Mouse (Mus musculus): Measurements from ENCODE around the gene Pbx1. TPM values are rescaled to one million over a fixed set of nuclear protein-coding genes. Genes with fewer than 3 reads are reported as not detected.

Gene Pbx1
- polyA plus RNA-seq, 1 experiment from 2014 or later, result 114 TPM

DNA sequence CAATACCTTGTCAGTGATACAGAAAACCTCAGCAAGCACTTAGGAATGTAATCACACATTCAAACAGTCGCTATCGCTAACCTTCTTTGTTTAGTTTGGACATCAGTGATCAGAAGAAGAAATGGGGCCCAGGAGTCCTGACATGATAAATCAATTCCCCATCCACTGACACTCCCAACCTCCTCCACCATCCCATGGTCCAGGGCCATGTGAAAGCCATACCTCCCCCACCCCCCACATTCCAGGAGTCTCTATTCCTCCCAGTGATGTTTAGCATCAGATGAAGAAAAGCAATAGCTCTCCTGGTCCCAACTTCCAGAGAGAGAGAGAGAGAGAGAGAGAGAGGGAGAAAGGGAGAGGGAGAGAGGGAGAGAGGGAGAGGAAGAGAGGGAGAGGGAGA is 28.5 kb downstream of the Pbx1 start:
- peaks cover 26% of the 10 kb centered on the region for H3K36me3 ChIP-seq (ENCODE audit: control insufficient read depth, insufficient read depth, low read length)
- no peak overlapping the region for H3K4me2 ChIP-seq (ENCODE audit: low read length)
- ATAC-seq (ENCODE audit: low FRiP score, low TSS enrichment), result no peak
- no peak for DNase-seq
- no peak overlapping the region for H3K9ac ChIP-seq (replicated peaks; ENCODE audit: low read length)
- H3K27me3 ChIP-seq (ENCODE audit: control insufficient read depth, insufficient read depth, low read length), result no peaks in the 10 kb centered on the region
- H3K27ac ChIP-seq (replicated peaks; ENCODE audit: low read depth, low read length), result peak overlapping the region; percentile 14; the same call in 1 of the 2 replicates
- H3K4me1 ChIP-seq (ENCODE audit: control insufficient read depth, insufficient read depth, low read length), result peaks cover 14% of the 10 kb centered on the region
- no peaks in the 10 kb centered on the region for H3K9me3 ChIP-seq (ENCODE audit: control insufficient read depth, low read length)
- no peak overlapping the region for H3K4me3 ChIP-seq (replicated peaks; ENCODE audit: low read depth, low read length)
- WGBS, result 69% methylated on average over 2 of the region's 2 CpGs

DNA sequence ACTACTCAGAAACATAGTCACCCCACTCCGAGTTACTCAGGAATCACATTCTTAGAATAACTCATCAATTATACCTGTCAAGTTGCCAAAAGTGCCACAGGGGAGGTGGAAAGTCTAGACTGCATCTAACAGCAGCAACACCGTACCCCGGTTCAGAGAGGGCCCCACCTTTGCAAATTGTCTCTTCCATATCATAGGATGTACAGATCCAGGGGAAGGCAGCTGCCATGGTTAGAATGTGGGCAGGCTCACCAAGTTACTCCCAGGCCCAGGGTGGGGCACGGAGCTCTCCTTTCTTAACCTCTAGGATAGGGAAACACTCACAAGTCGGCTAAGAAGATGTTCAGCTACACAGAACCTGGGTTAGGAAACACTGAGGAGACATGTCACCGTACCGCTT is 29.4 kb downstream of the Pbx1 start:
- Histone ChIP-seq H3K27me3 (ENCODE audit: control insufficient read depth, insufficient read depth, low read length) (no peaks in the 10 kb centered on the region), H3K4me2 (ENCODE audit: low read length) (no peak overlapping the region), H3K36me3 (ENCODE audit: control insufficient read depth, insufficient read depth, low read length) (peaks cover 18% of the 10 kb centered on the region), H3K4me3 (replicated peaks; ENCODE audit: low read depth, low read length) (no peak overlapping the region), H3K9ac (replicated peaks; ENCODE audit: low read length) (no peak overlapping the region), H3K4me1 (ENCODE audit: control insufficient read depth, insufficient read depth, low read length) (peaks cover 14% of the 10 kb centered on the region; the same call in 1 of the 2 replicates), H3K27ac (replicated peaks; ENCODE audit: low read depth, low read length) (no peak overlapping the region), H3K9me3 (ENCODE audit: control insufficient read depth, low read length) (no peaks in the 10 kb centered on the region)
- 73% methylated on average over 7 of the region's 7 CpGs for WGBS
- ATAC-seq (ENCODE audit: low FRiP score, low TSS enrichment), result no peak
- no peak for DNase-seq

DNA sequence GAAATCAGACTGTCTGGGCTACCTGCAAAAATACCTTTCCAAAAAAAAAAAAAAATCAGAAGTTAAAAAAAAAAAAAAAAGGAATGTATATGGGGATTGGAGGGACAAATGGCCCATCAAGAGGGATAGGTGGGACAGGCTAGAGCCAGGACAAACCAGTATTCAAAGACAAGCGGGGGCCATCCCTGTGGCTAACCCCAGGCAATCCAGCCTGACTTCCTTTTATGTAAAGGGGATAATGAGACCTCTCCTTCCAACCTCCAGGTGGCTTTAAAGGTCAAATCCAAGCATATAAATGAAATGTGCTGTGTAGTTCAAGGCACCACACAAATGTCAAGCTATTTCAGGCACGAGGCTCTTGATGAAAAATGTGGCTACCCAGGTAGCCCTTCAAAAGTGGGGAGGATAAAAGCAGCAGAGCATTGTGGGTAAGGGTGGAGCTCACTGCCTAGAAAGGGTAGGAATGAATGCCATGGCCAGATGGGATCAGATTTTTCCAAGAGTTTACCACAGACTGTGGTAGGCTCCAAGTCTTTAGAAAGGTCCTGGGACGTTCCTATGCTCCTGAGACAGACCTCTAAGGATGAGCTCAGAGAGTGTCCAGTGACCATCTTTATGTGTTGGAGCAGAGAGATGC is 36.4 kb downstream of the Pbx1 start:
- Histone ChIP-seq H3K36me3 (ENCODE audit: control insufficient read depth, insufficient read depth, low read length) (peaks cover 15% of the 10 kb centered on the region), H3K4me1 (ENCODE audit: control insufficient read depth, insufficient read depth, low read length) (peaks cover 28% of the 10 kb centered on the region), H3K4me3 (replicated peaks; ENCODE audit: low read depth, low read length) (no peak overlapping the region), H3K9ac (replicated peaks; ENCODE audit: low read length) (no peak overlapping the region), H3K27ac (replicated peaks; ENCODE audit: low read depth, low read length) (no peak overlapping the region), H3K4me2 (ENCODE audit: low read length) (no peak overlapping the region), H3K9me3 (ENCODE audit: control insufficient read depth, low read length) (no peaks in the 10 kb centered on the region), H3K27me3 (ENCODE audit: control insufficient read depth, insufficient read depth, low read length) (no peaks in the 10 kb centered on the region)
- ATAC-seq (ENCODE audit: low FRiP score, low TSS enrichment), result no peak
- WGBS, result 73% methylated on average over 3 of the region's 3 CpGs
- no peak for DNase-seq

DNA sequence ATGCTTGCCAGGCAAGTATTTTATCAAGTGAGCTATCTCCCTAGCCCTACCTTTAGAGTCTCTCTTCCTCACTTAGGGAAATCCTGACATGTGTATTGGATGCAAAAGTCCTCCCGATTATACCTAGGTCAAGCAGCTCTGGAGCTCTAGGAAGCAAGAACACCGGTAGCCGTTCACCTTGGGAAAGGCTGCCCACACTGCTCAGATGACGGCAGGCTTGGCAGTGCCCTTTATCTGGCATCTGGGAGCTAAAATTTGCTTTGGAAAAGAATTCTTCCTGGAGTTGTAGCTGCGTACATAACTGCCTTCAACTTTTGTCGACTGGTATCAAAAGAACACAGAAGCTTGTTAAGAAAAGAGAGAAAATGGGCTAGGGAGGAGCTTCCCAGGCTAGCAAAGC is 37.5 kb downstream of the Pbx1 start:
- no peak overlapping the region for H3K9ac ChIP-seq (replicated peaks; ENCODE audit: low read length)

DNA sequence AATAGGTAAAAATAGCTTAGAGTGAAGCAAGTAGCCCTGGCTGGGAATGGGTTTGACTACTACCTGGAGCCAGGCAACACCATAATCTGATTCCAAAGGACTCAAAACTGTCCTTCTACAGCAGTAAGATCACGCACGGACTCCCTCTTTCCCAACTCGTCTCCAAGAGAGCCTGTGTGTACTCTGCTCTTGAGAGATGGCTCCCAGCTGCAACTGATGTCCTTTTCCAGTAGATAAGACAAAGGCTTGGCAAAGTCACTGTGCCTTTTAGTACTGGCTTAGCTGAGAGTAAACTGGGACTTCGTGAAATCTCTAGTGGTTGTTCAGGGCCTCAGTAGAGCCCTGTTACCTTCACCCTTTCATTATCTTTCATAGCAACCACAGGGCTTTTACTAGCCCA is 38.6 kb downstream of the Pbx1 start:
- Histone ChIP-seq H3K9me3 (ENCODE audit: control insufficient read depth, low read length) (no peaks in the 10 kb centered on the region), H3K4me3 (replicated peaks; ENCODE audit: low read depth, low read length) (no peak overlapping the region), H3K27me3 (ENCODE audit: control insufficient read depth, insufficient read depth, low read length) (no peaks in the 10 kb centered on the region), H3K36me3 (ENCODE audit: control insufficient read depth, insufficient read depth, low read length) (peaks cover 15% of the 10 kb centered on the region), H3K27ac (replicated peaks; ENCODE audit: low read depth, low read length) (no peak overlapping the region), H3K9ac (replicated peaks; ENCODE audit: low read length) (no peak overlapping the region), H3K4me1 (ENCODE audit: control insufficient read depth, insufficient read depth, low read length) (peaks cover 28% of the 10 kb centered on the region), H3K4me2 (ENCODE audit: low read length) (no peak overlapping the region)
- WGBS, result 63% methylated on average over 4 of the region's 4 CpGs
- no peak for DNase-seq
- no peak for ATAC-seq (ENCODE audit: low FRiP score, low TSS enrichment)

More for the DNA sequence above, 37.5 kb downstream of the Pbx1 start:
- ATAC-seq (ENCODE audit: low FRiP score, low TSS enrichment), result no peak
- no peak overlapping the region for H3K4me2 ChIP-seq (ENCODE audit: low read length)
- peaks cover 28% of the 10 kb centered on the region for H3K4me1 ChIP-seq (ENCODE audit: control insufficient read depth, insufficient read depth, low read length)
- DNase-seq, result no peak
- 84% methylated on average over 6 of the region's 6 CpGs for WGBS
- no peak overlapping the region for H3K4me3 ChIP-seq (replicated peaks; ENCODE audit: low read depth, low read length)
- no peaks in the 10 kb centered on the region for H3K9me3 ChIP-seq (ENCODE audit: control insufficient read depth, low read length)
- peaks cover 15% of the 10 kb centered on the region for H3K36me3 ChIP-seq (ENCODE audit: control insufficient read depth, insufficient read depth, low read length)
- H3K27me3 ChIP-seq (ENCODE audit: control insufficient read depth, insufficient read depth, low read length), result no peaks in the 10 kb centered on the region
- H3K27ac ChIP-seq (replicated peaks; ENCODE audit: low read depth, low read length), result no peak overlapping the region

DNA sequence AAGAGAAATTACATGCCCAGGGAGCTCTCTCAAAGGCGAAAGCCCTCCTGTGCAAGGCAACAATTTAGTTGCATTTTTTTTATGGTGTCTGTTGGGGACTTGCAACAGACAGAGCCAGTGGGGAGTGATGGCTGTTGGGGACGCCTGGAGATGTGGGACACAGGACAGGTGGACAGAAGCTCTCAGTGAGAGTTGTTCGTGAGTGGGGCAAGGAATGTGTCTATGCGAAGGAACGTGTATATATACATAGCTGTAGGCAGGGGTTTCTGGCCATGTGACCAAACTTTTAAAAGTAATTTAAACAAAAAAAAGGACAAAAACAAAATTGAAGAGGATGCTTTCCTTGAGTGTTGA is 39.6 kb downstream of the Pbx1 start:
- Histone ChIP-seq H3K4me1 (ENCODE audit: control insufficient read depth, insufficient read depth, low read length) (peaks cover 28% of the 10 kb centered on the region), H3K9ac (replicated peaks; ENCODE audit: low read length) (no peak overlapping the region; the same call in 1 of the 2 replicates), H3K4me2 (ENCODE audit: low read length) (0 out of 2 replicates have a peak overlapping the region, but pooled peaks have one; percentile 7), H3K27me3 (ENCODE audit: control insufficient read depth, insufficient read depth, low read length) (no peaks in the 10 kb centered on the region), H3K9me3 (ENCODE audit: control insufficient read depth, low read length) (no peaks in the 10 kb centered on the region), H3K4me3 (replicated peaks; ENCODE audit: low read depth, low read length) (no peak overlapping the region), H3K36me3 (ENCODE audit: control insufficient read depth, insufficient read depth, low read length) (peaks cover 15% of the 10 kb centered on the region), H3K27ac (replicated peaks; ENCODE audit: low read depth, low read length) (no peak overlapping the region)
- no peak for DNase-seq
- 56% methylated on average over 5 of the region's 5 CpGs for WGBS
- ATAC-seq (ENCODE audit: low FRiP score, low TSS enrichment), result no peak

DNA sequence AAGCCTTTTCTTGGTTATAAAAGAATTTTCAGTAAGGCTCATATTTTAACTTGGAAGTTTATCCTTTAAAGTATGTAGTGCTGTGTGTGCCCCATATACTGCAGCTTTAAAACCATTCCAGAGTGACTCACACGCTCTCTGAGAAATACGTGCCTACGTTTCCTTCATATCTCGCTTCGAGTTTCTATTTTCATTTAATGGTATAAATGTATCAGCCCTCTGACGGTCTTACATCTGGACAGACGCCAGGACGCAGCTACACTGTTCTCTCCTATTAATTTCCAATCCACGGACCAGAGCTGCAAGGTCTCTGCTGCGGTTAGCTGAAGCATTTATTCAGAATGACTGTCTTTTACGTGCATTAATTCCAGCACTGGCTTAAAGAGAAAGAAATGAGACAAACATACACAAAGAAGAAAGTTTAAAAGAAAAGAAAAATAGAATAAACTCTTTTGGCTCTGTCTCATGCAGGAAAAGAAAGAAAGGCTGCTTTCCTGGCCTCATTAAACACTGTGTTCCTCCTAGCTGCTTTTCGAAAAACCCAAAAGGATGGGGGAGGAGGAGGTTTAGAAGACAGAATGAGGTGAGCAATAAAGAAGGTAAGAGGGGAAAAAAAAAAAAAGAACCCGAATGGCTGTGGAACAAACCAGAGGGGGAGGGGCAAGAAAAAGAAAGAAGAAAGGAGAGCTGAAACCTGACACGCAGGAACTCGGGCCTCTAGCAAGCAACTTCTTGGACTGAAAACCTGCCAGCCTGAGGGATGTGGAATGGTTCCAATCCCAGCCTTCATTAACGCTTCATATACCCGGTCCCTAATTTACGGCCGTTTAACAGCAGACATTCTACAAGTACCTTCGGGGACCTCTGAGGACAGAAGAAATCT is 40.2 kb downstream of the Pbx1 start:
- 37% methylated on average over 20 of the region's 20 CpGs for WGBS
- no peak for ATAC-seq (ENCODE audit: low FRiP score, low TSS enrichment)
- H3K9me3 ChIP-seq (ENCODE audit: control insufficient read depth, low read length), result no peaks in the 10 kb centered on the region
- no peak overlapping the region for H3K4me3 ChIP-seq (replicated peaks; ENCODE audit: low read depth, low read length)
- H3K27me3 ChIP-seq (ENCODE audit: control insufficient read depth, insufficient read depth, low read length), result no peaks in the 10 kb centered on the region
- no peak overlapping the region for H3K27ac ChIP-seq (replicated peaks; ENCODE audit: low read depth, low read length)
- peaks cover 29% of the 10 kb centered on the region for H3K4me1 ChIP-seq (ENCODE audit: control insufficient read depth, insufficient read depth, low read length)
- H3K9ac ChIP-seq (replicated peaks; ENCODE audit: low read length), result no peak overlapping the region; the same call in 1 of the 2 replicates
- peaks cover 15% of the 10 kb centered on the region for H3K36me3 ChIP-seq (ENCODE audit: control insufficient read depth, insufficient read depth, low read length)
- DNase-seq, result peak; percentile 67
- H3K4me2 ChIP-seq (ENCODE audit: low read length), result 0 out of 2 replicates have a peak overlapping the region, but pooled peaks have one; percentile 7

DNA sequence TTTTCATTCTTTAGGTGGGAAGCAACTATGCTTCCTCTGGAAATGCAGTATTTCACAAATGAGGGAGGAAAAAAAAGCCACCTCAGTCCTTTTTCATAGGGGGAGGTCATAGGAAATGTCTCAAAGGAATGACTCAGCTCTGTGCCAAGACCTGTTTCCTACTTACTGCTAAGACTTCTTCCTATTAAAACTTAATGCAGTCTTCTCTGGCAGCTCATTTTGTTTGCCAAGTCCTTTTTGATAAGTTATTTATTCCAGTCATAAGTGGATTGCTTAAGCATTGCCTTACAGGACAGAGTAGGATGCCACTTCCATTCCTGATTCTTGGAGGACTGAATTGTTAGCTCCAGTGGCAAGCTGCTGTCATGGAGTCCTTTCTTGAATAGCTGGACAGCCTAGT is 41.3 kb downstream of the Pbx1 start:
- Histone ChIP-seq H3K36me3 (ENCODE audit: control insufficient read depth, insufficient read depth, low read length) (peaks cover 15% of the 10 kb centered on the region), H3K4me3 (replicated peaks; ENCODE audit: low read depth, low read length) (no peak overlapping the region), H3K9me3 (ENCODE audit: control insufficient read depth, low read length) (no peaks in the 10 kb centered on the region), H3K4me1 (ENCODE audit: control insufficient read depth, insufficient read depth, low read length) (peaks cover 38% of the 10 kb centered on the region), H3K27me3 (ENCODE audit: control insufficient read depth, insufficient read depth, low read length) (no peaks in the 10 kb centered on the region), H3K4me2 (ENCODE audit: low read length) (no peak overlapping the region), H3K9ac (replicated peaks; ENCODE audit: low read length) (no peak overlapping the region), H3K27ac (replicated peaks; ENCODE audit: low read depth, low read length) (no peak overlapping the region)
- DNase-seq, result no peak
- ATAC-seq (ENCODE audit: low FRiP score, low TSS enrichment), result no peak

DNA sequence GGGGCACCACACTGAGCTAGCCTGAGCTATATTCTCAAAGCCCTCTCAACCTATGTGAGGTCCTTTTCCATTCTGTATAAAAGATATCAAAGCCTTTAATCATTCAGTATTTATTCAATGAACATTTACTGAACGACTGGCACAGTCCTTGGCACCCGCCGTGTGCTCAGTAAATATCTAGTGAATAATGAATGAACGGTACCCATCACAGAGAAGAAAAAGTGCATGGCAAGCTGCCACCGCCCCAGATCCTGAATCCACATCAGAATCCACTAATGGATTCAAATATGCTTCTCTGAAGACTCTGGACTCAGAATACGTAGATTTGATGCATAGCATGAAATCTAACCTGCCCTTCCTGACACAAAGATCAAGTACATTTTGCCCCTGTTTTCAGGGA is 45.9 kb downstream of the Pbx1 start:
- Histone ChIP-seq H3K27me3 (ENCODE audit: control insufficient read depth, insufficient read depth, low read length) (no peaks in the 10 kb centered on the region), H3K9me3 (ENCODE audit: control insufficient read depth, low read length) (no peaks in the 10 kb centered on the region), H3K36me3 (ENCODE audit: control insufficient read depth, insufficient read depth, low read length) (peaks cover 11% of the 10 kb centered on the region), H3K4me1 (ENCODE audit: control insufficient read depth, insufficient read depth, low read length) (peaks cover 50% of the 10 kb centered on the region), H3K27ac (replicated peaks; ENCODE audit: low read depth, low read length) (no peak overlapping the region), H3K9ac (replicated peaks; ENCODE audit: low read length) (no peak overlapping the region), H3K4me3 (replicated peaks; ENCODE audit: low read depth, low read length) (no peak overlapping the region), H3K4me2 (ENCODE audit: low read length) (no peak overlapping the region)
- ATAC-seq (ENCODE audit: low FRiP score, low TSS enrichment) (no peak), DNase-seq (no peak)
- WGBS, result 60% methylated on average over 6 of the region's 6 CpGs

Data from midbrain, embryonic 14.5 days (tissue).